Mouse (Mus musculus) adrenal gland, adult 8-10 months (tissue): ENCODE results near the gene Lsp1. TPM values are rescaled to one million over a fixed set of nuclear protein-coding genes. Genes with fewer than 3 reads are reported as not detected.

ENCODE experiments used
- DNase-seq: peaks from one replicate; pipeline ENCODE4 v3.0.0; 2022
- total RNA-seq, 4 experiments: library from RNA; stranded (reverse); gene quantifications; 2 replicates each; pipeline ENCODE4 v1.2.4; 2022

Gene Lsp1
- total RNA-seq, 4 experiments from 2014 or later: 18.1 to 31.9 (median 21.4) TPM

GRCm38 (mm10) chr7:142478001-142478400 lies 17.4 kb downstream of the Lsp1 start:
- no peak for DNase-seq

GRCm38 (mm10) chr7:142478574-142478973 lies 18.0 kb downstream of the Lsp1 start:
- no peak for DNase-seq

GRCm38 (mm10) chr7:142479307-142479706 lies 18.7 kb downstream of the Lsp1 start:
- no peak for DNase-seq

DNA sequence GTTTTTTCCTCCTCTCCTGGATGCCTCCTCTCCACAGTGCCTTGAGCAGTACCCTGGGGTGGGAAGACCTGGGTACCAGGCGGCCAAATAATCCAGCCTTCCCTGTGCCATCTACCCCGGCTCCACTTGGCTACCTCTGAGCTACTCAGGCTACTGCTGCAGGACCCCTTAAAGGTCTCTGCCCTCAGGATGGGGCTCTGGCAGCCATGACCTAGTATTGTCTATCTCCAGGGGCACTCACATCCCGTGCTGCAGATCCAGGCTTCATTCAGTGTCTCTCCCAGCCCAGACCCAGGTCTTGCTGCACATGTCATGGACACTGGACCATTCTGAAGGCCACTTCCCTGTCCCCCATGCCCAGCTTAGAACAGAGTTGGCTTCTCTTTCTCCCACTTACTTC lies 19.3 kb downstream of the Lsp1 start:
- DNase-seq: no peak

GRCm38 (mm10) chr7:142480661-142481060 lies 20.1 kb downstream of the Lsp1 start:
- no peak for DNase-seq

DNA sequence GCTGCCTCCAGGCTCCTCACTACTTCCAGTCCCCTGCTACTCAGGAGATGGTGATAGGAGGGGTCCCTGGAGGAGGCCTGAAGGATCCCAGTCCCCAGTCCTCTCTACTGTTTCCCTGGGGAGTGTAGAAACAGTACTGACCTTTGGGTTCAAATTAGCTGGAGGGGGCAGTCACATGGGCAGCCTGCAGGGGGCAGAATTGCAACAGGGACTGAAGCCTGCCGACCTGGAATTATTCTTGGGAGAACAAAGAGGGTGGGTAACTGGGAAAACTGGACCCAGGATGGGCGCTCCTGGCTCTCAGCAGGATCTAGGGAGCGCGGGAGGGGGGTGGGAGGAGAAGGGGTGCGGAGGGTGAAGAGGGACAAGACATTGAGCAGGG lies 20.6 kb downstream of the Lsp1 start:
- DNase-seq: no peak

DNA sequence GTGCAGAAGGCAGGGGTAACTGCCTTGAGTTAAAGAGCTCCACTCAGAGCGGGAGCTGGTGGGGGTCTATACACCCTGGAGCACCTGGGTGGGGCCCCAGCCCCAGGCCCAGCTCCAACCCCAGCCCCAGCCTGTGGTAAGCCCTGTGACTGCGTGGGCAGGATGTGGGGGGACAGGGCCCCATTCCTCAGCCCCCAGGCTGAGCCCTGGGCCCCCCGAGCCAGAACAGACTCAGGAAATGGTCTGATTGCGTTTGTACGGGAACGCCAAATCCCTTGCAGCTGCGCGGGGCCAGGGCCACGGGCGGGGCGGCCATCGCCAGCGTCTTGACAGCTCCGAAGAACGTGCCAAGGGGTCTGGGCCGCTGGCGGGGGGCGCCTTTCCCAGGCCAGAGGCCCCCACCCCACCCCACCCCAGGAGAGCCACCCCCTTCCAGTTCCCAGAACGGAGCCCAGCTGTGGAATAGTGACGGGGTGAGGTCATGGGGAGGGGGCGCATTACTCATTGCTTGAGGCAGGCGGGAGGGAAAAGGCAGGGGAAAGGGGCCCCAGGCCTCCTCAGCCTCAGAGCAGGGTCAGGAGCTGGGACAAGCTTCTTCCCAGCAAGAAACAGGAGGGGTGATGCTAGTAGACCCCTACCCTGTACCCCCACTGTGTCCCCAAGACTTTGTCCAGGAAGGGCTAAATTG lies 21.1 kb downstream of the Lsp1 start:
- no peak for DNase-seq

DNA sequence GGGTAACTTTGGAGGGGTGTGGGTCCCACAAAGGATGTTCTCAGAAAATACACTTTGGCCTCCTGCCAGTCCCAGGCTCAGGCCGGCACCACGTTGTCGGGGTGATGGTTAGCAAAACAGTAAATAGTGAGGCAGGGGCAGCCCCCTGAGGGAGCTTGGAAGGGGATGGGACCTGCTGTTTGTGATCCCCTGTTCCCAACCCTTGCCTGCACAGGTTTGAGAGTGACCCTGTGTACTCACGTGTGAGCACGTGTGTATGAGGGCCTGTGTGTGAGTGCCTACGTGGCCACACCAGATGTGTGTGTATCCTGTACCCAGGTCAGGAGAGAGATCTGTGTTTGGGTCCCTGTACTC lies 21.6 kb downstream of the Lsp1 start:
- DNase-seq: no peak

- DNase-seq: no peak
Observed at GRCm38 (mm10) chr7:142483136-142483535, 22.5 kb downstream of the Lsp1 start.

- no peak for DNase-seq
Observed at GRCm38 (mm10) chr7:142484780-142485179, 24.2 kb downstream of the Lsp1 start.

GRCm38 (mm10) chr7:142486751-142487162 lies 26.1 kb downstream of the Lsp1 start:
- DNase-seq: no peak

DNA sequence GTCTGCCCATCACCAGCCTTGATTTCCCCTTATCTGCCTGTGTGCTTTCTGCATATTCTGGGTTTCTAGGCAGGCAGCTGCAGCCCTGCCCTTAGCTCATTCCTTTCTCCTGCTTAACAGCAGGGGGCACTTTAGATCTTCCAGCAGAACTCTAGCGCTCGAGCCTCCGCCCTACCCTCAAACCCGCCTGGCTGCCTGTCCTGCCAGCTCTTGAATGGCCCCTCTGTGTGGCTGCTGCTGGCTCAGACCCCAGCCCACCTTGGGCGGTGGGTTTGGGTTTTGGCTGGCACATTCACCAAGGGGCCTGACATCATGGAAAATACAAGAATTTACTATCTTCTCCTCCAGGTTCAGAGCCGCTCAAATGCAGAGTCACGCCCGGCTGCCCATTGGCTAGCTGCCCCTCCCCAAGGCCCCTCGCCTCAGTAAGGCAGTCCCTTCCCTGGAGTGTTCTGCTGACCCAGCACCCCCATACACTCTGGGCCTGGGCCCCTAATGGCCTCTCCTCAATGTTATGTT lies 26.8 kb downstream of the Lsp1 start:
- no peak for DNase-seq

DNA sequence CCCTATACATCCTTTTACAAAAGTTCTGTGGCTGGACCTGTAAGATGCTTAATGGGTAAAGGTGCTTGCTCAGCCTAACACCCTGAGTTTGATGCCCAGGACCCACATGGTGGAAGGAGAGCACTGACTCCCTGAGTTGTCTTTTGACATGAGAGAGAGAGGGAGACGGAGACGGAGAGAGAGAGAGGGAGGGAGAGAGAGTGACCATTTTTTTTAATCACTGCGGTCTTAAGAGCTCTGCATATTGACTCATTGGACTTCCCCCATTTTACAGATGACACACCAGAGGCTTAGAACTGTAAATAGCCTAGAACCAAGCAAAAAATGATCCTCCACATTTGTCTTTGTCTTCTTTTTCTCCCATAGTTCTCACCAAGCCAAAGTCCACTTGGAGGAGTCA lies 27.4 kb downstream of the Lsp1 start:
- no peak for DNase-seq

DNA sequence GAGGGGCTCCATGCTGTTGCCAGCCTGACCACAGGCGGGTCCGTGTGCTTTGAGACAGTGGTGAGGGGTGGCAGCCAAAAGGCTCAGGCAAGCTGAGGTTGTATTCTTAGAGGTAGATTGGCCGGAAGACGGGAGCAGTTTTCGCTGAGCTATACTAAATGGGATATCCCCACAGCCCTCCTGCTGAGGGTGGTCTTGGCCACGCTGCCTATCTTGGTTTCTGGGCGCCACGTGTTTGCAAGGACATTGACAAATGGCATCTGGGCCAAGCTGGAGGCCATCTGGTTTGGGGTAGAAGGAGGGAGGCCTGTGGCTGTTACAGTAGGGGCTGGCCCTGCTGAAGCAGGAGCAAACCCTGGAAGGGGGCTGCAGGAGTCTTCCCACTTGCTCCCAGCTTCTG lies 32.9 kb downstream of the Lsp1 start:
- no peak for DNase-seq

- no peak for DNase-seq
Observed at GRCm38 (mm10) chr7:142496158-142496557, 35.5 kb downstream of the Lsp1 start.

GRCm38 (mm10) chr7:142496800-142497199 lies 36.2 kb downstream of the Lsp1 start:
- no peak for DNase-seq

GRCm38 (mm10) chr7:142497775-142498174 lies 37.2 kb downstream of the Lsp1 start:
- no peak for DNase-seq

DNA sequence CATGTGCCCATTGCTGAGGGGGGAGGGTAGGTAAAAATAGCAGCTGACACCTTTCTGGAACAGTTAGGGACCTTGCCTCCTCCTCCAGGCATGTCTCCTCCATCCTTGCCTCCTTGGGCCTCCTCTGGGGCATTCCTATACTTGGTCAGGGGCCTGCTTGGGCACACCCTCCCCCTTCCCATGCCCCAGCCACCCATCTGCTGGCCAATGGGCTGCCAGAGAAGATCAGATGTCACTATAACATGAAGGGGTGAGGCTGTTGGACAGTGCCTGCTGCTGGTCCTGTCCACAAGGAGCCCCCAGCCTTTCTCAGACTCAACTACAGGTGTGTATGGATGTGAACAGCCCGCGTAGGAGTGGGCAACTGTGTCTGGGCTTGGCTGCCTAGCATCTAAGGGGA lies 38.0 kb downstream of the Lsp1 start, which contains the start of gene Tnnt3:
Tnnt3 (plus strand) TSS at position 262 of the 400 bp plus-strand sequence.
- DNase-seq: no peak

DNA sequence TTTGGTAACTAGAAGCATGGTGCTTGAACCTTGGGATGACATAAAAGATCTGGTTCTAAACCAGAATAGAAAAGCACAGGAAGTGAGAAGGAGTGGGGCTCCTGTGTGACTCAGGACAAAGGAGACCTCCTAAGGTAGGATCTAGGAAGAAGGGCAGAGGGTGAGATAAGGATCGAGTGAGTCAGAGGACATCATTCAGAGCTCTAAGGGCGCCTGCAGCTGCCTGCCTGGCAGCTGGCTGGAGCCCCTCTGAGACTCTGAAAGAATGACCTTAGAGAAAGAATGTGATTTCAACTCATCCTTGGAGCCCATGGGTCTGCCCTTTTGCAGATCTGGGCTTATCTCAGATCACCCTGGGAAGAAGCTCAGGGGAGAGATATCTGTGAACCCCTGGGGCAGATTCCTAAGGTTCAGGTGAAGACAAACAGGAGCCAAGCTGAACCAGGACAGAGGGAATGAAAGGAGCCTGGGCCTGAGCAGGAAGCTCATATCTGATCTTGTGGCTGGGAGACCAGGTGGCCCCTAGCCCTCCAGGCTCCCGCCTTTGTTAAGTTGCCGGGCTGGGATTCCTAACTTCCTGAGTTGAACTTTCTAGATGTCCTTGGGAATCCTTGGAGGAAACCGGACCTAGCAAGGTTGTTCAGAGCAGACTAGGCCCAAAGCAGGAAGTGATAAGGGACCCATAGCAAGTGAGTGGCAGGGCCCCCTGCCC lies 38.6 kb downstream of the Lsp1 start:
- DNase-seq: no peak

- DNase-seq: no peak
Observed at GRCm38 (mm10) chr7:142500032-142500431, 39.4 kb downstream of the Lsp1 start.

DNA sequence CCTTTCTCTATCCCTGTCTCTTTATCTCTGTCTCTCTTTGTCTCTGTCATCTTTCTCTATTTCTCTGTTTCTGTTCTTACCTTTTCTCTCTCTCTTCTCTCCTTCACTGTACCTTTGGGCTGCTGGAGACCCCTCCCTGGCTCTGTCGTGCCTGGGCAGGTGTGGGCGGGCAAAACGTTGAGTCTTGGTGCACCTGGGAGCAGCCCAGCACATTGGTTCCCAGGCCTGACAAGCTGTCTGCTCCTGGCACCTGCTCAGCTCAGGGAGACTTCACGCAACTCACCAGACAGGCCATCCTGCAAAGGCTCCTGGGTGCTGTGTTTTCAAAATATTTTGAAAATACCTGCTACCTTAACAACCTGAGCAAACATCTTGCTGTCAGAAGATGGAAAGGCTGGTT lies 42.6 kb downstream of the Lsp1 start:
- DNase-seq: no peak

- DNase-seq: no peak
Observed at GRCm38 (mm10) chr7:142505942-142506341, 45.3 kb downstream of the Lsp1 start.

- no peak for DNase-seq
Observed at GRCm38 (mm10) chr7:142506501-142506900, 45.9 kb downstream of the Lsp1 start.

- no peak for DNase-seq
Observed at GRCm38 (mm10) chr7:142507453-142507852, 46.8 kb downstream of the Lsp1 start.
